Mouse (Mus musculus) olfactory bulb, adult 2 months (tissue): ENCODE data around the gene Pcyox1.

ENCODE experiments used
- CTCF ChIP-seq: fragments of 200-500 bp; IDR thresholded peaks from 2 replicates; pipeline ENCODE4 v1.5.1; 2012; ENCODE audit warnings: low read depth, mild to moderate bottlenecking, low read length, moderate library complexity; ENCODE audit not compliant: insufficient read depth
- POLR2A ChIP-seq: fragments of 200-500 bp; IDR thresholded peaks from 2 replicates; pipeline ENCODE4 v1.6.1; 2012; ENCODE audit warnings: mild to moderate bottlenecking, low read depth, low read length, moderate library complexity; ENCODE audit not compliant: insufficient read depth

GRCm38 (mm10) chr6:86426358-86426757, 29.4 kb upstream of the Pcyox1 start, which contains the start of gene Gm44790:
- TF ChIP-seq POLR2A (no peak), CTCF (no peak)
